In the genomic region with DNA sequence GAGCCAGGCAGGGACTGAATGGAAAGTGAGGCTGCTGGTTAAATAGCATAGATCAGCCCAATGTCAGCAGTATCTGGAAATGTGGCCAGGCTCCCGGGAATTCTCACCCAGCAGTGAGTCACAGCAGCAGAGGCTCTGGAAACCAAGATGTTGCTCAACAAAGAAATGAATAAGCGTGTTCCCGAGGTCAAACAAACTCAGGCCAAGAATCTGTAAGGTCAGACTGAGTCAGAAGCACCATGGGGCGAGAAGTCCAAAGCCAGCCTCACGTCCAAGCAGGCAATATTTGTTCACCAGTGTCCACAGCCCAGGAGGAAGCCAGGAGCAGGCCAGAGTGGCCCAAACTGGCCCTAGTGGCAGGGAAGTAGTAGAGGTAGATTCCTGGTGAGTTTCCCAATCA, we compare ENCODE assay signal across 13 mouse cellular contexts.
DNase-seq lines count a peak whose midpoint lies in the region; ATAC-seq and TF ChIP-seq lines count a peak whose summit lies in the region.
"Had no signal": no experiment of that assay in that cellular context is flagged by ENCODE, and none has a peak within 500 bp of the region (broad histone marks: within the 10 kb centered on the region; RNA-seq: fewer than 3 reads in every experiment).

No protein-coding gene starts in this region.

- H3K4me2 ChIP-seq in liver, embryonic 15.5 days: no peak overlapping the region
- H3K4me2 ChIP-seq in intestine, postnatal 0 days (replicated peaks; ENCODE audit: low read depth): no peak overlapping the region
- H3K4me2 ChIP-seq: forebrain, embryonic 13.5 days had no signal

- no peaks in the 10 kb centered on the region for H3K27me3 ChIP-seq in liver, embryonic 15.5 days
- H3K27me3 ChIP-seq in intestine, postnatal 0 days (replicated peaks; ENCODE audit: control insufficient read depth, insufficient read depth, low read length): no peaks in the 10 kb centered on the region
- H3K27me3 ChIP-seq: forebrain, embryonic 13.5 days; megakaryocyte, embryonic 14.5 days had no signal

- DNase-seq in gastrocnemius, adult 2 months: peak; percentile 67
- DNase-seq in gastrocnemius, postnatal 4 days (ENCODE audit: low spot score in 2 of 2): no peak
- DNase-seq in 3134 (ENCODE audit: extremely low read depth, insufficient read length, low spot score): peak; percentile 92
- DNase-seq in adrenal gland, postnatal 25 days: peak; percentile 65
- no peak for DNase-seq in thymus, postnatal 25 days
- DNase-seq in cerebellum, postnatal 25 days: no peak
- DNase-seq: cerebellum, postnatal 36 days had no signal

- TF ChIP-seq CTCF in gastrocnemius, adult 2 months (IDR thresholded peaks at IDR 0.05): no peak
- no peak for TF ChIP-seq CTCF in intestine, postnatal 0 days (IDR thresholded peaks at IDR 0.05; ENCODE audit: low read depth)

- H3K4me3 ChIP-seq in gastrocnemius, adult 2 months: no peak overlapping the region
- H3K4me3 ChIP-seq in liver, embryonic 15.5 days (replicated peaks): no peak overlapping the region
- no peak overlapping the region for H3K4me3 ChIP-seq in intestine, postnatal 0 days (ENCODE audit: low read depth, low read length)
- H3K4me3 ChIP-seq: forebrain, embryonic 13.5 days had no signal

- ATAC-seq in liver, embryonic 15.5 days (ENCODE audit: insufficient read depth): 0 out of 2 replicates have a peak, but pooled peaks have one; percentile 28
- ATAC-seq in intestine, postnatal 0 days: no peak
- ATAC-seq: activated CD4-positive, CD25-positive, alpha-beta regulatory T cell, adult 4 months; forebrain, embryonic 13.5 days; hindbrain, embryonic 16.5 days had no signal

- H3K36me3 ChIP-seq in liver, embryonic 15.5 days (replicated peaks): no peaks in the 10 kb centered on the region
- H3K36me3 ChIP-seq in intestine, postnatal 0 days (ENCODE audit: control insufficient read depth, insufficient read depth): no peaks in the 10 kb centered on the region

- no peaks in the 10 kb centered on the region for H3K4me1 ChIP-seq in liver, embryonic 15.5 days (replicated peaks)
- no peaks in the 10 kb centered on the region for H3K4me1 ChIP-seq in intestine, postnatal 0 days (replicated peaks; ENCODE audit: control insufficient read depth, insufficient read depth, low read length)
- H3K4me1 ChIP-seq: megakaryocyte, embryonic 14.5 days had no signal

- WGBS in liver, embryonic 15.5 days (ENCODE audit: insufficient replicate concordance): 60% methylated on average over 5 of the region's 5 CpGs
- WGBS in intestine, postnatal 0 days: 63% methylated on average over 5 of the region's 5 CpGs

- intact Hi-C loops in gastrocnemius, adult 2 months (cut with DNase I): no loop called here

- peak overlapping the region; percentile 46 for H3K27ac ChIP-seq in gastrocnemius, adult 2 months
- no peak overlapping the region; the same call in 1 of the 2 replicates for H3K27ac ChIP-seq in liver, embryonic 15.5 days (replicated peaks)
- H3K27ac ChIP-seq in intestine, postnatal 0 days (ENCODE audit: low read depth, low read length): no peak overlapping the region
- H3K27ac ChIP-seq: forebrain, embryonic 13.5 days had no signal

- H3K9ac ChIP-seq in liver, embryonic 15.5 days: no peak overlapping the region
- no peak overlapping the region for H3K9ac ChIP-seq in intestine, postnatal 0 days (ENCODE audit: low read depth, low read length)
- H3K9ac ChIP-seq: forebrain, embryonic 13.5 days had no signal

- no peaks in the 10 kb centered on the region for H3K9me3 ChIP-seq in liver, embryonic 15.5 days (replicated peaks)
- no peaks in the 10 kb centered on the region for H3K9me3 ChIP-seq in intestine, postnatal 0 days (ENCODE audit: control insufficient read depth)
- H3K9me3 ChIP-seq: forebrain, embryonic 13.5 days had no signal

Comparison
In these comparisons a context has a peak if more than half of its experiments do, and no peak if none do; other contexts are left out.
1. DNase-seq: peak in gastrocnemius, adult 2 months (single experiment), 3134 (single experiment) and adrenal gland, postnatal 25 days (single experiment); none in gastrocnemius, postnatal 4 days (0 of 2), thymus, postnatal 25 days (single experiment) and cerebellum, postnatal 25 days (0 of 2).